Mouse (Mus musculus) cerebellum, adult 11 months (tissue): ENCODE data around the gene Slc25a25.
A peak's percentile ranks its signal among the peaks of the same experiment; 100 is the strongest.
"Not testable (repeated sequence)": the region's sequence is repeated elsewhere in the genome, so short reads cannot be mapped to it uniquely, and the experiment has no call there.

Experiments
- DNase-seq: peaks from one replicate; pipeline ENCODE4 v3.0.0; 2022

The Slc25a25 gene

DNA sequence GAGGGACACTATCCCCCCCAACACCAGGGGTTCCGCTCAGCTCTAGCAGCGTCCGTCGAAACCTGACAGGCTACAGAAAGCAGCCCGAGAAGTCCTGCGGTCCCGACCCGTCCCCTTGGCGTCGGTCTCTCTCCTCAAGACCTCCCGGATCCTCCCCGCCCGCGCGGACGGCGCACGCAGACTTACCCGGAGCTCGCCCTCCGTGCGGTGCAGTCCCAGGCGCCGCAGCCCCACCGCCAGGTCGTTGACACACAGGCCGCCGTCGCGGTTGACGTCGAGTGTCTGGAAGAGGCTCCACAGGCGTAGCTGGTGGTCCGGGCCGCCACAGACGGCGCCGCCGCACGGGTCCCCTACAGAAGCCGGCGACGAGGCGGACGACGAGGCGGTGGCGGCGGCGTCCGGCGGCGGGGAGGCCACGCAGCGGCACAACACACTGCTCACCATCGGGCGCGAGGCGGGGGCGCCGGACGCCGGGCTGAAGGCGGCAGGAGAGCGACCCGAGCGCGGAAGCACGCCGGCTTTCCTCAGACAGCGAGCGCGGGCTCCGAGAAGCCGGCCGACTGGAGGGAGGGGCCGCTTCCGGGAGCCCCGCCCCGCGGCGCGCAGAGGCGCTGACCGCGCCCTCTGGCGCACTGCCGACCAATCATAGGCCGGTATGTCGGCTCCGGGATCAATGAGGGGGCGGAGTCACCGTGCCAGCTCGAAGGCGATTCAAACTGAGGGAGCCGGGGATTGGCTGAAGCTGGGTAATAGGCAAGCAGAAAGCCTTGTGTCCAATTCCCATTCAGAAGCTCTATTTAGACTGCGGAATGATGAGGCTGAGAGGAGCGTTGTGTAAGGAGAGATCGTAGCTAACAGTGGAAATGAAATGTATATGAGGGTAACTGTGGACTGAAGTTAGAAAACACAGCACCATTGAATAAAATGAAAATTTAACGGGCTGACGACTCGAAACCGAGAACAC lies at the start of gene Slc25a25:
Slc25a25 (minus strand) TSS at position 565 of the 964 bp plus-strand sequence.
- DNase-seq: peak; percentile 98

DNA sequence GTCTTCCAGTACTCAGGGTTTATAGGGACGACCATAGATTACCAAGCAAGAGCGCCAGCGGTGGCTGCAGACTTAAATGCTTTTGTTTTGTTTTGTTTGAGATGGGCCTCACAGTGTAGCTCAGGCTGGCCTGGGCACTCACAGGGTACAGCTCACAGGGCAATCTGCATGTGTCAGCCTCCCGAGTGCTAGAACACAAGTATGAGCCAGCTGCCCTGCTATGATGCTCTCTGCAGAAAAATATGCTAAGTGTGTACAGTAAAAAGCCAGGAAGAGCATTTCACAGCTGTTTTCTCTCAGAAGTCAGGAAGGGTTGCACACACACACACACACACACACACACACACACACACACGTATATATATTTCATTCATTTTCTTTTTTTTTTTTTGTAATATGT lies 49.2 kb upstream of the Slc25a25 start:
- DNase-seq: no peak

DNA sequence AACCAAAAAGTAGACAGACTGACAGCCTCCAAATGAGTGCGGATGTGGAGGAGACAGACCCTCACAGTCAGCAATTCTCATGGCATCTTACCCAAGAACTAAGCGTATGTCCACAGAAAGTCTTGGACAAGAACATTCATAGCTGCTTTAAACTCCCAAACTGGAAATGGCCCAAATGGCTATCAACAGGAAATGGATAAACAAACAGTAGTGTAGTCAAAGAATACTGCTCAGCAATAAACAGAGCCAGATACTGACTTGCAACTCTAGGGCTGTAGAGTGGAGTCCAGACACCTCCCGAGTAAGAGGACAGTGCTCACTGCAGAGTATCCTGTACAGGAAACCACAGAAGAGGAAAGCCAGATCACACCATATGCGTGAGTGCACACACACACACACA lies 48.1 kb upstream of the Slc25a25 start:
- DNase-seq: no peak

DNA sequence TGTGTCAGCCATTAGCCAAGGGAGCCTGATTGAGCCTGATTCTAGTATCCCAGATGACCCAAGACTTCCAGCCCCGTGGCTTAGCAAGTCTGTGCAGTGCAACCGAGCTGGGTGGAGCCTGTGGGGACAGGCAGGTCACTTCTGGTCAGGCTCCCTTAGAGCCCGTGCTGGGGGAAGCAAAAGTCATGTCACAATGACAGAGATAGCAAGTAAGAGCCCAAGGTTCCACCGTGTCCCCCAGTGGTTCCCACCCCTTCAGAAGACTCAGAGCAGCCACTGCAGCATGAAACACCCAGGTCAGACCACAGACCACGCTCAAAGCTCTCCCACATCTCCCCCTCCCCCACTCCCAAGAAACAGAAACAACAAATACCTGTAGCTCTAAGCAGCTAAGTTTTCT lies 44.9 kb upstream of the Slc25a25 start:
- DNase-seq: no peak

DNA sequence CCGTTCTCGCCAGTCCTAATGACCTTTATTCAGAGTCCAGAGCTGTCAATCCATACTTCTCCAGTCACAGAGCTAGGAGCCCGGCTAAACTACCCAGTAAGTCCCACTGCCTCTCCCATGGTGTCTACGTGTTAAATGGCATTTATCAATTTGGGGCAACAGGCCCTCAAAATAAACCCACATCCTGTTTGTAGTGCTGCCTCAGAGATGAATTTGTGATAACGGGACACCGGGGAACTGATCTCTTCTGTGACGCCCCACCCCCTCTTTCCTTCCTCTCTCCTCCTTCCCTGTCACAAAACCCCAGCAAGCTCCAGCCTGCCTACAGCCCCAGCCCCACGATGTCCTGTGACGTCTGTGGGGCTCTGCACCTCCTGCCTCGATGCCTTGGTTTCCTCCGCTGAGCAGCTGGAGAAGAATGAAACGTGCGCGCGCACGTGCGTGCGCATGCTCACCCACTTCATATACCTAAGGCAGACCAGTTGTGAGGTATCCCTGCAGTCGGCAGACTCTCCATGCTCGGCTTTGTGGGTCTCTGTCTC lies 44.0 kb upstream of the Slc25a25 start:
- no peak for DNase-seq

DNA sequence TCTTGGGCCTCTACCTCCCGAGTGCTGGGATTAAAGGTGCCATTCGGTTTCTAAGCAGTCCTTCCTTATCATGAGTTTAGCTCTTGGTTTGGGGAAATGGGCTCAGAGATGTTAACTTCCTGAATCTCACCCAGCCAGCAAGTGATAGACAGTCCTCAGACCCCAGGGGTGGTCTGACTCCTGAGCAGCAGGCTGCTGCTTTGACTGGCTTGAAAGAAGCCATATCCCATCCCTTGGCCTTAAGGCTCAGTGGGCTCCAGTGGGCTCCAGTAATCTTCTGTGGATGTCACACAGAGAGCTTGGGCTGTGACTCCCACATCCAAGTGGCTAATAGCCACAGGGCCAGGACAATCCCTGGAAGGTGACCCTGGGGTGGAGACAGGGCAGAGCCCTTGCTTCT lies 43.3 kb upstream of the Slc25a25 start:
- no peak for DNase-seq

DNA sequence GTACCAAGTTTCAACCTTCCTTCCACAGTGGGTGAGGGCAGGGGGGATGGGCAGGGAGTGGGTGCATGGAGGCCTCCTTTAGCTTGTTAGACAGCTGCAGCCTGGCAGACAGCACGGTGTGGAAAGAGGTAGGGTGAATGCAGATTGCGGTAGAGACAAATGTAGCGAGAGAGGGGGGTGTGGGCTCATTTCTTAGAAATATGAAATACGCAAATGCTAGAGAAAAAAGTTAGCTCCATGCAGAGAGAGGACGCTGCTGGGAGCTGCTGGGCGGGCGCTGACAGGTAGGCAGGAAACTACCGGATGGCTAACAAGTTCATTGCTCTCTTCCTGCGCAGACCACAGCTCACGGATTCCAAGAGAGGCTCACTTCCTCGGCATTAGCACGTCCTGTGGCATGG lies 42.1 kb upstream of the Slc25a25 start:
- no peak for DNase-seq

DNA sequence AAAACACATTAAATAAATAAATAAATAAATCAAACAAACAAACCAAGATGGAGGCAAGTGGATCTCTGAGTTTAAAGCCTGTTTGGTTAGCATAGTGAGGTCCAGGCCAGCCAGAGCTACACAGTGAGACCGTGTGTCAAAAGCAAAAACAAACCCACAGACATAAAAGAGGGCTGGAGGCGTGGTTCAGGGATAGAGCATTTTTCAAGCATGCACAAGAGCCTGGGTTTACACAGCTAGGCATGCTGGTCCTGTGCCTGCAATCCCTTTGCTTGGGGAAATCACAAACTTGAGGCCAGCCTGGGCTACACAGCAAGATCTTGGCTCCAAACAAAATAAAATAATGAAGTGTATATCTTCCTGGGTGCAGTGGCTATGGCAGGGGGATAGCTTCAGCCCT lies 41.4 kb upstream of the Slc25a25 start:
- DNase-seq: no peak

DNA sequence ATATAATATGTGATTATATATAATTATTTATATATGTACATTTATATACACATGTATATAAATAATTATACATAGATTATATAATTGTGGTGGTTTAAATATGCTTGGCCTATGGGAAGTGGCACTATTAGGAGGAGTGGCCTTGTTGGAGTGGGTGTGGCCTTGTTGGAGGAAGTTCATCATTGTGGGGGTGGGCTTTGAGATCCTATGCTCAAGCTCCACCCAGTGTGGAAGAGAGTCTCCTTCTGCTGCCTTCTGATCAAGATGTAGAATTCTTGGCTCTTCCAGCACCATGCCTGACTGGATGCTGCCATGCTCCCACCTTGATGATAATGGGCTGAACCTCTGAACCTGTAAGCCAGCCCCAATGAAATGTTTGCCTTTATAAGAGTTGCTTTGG lies 39.5 kb upstream of the Slc25a25 start:
- not testable (repeated sequence) for DNase-seq

DNA sequence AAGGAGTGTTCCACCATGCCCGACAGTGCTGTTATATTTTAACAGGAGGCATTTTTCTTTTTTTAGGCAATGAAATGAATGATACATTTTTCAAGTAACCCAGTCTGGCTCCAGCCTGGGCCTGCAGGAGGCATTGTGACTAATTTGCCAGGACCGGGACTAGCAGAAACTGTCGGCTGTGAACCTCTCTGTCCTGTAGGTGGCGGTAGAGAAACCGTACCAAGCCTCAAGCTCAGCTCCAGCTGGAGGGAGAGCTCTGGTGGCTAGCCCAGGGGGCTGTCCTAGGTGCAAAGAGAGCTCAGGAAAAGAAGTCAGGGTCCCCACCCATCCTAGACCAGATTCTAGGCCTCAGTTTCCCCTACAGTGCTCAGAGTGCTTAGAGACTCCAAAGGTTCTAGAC lies 37.4 kb upstream of the Slc25a25 start:
- DNase-seq: peak; percentile 72

DNA sequence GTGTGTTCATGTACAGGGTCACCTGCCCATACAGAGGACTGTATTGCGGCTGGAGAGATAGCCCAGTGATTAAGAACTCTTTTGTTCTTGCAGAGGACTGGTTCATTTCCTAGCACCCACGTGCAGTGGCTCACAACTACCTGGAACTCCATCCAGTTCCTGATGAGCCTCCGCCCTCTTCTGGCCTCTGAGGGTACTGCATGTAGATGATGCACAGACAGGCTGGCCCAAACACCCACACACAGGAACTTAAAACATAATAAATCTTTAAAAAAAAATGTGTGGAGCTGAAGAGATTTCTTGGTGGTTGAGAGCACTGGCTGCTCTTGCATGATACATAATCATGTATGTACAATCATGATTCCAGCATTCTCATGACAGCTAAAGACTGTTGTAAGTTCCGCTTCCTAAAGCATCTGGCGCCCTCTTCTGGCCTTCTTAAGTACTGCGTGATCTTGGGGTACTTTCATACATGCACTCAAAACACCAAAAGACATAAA lies 35.9 kb upstream of the Slc25a25 start:
- DNase-seq: peak; percentile 86

DNA sequence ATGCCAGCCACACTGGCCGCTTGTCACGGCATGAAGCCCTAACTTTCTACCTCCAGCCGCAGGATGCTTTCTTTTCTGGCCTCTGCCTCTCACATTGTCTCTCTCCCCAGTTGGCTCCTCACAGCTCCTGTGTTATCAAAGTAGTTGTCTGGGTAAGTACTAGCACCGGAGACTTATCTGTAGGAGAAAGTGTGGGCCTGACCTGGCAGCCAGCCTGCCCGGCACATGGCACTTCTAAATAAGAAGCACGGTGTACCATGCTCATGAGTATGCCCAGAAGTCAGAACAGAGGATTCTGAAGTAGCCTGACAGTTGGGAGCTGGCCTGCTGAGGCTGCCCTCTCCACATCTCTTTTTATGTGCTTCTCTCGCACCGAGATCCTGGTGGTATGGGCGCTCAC lies 34.9 kb upstream of the Slc25a25 start:
- DNase-seq: no peak

DNA sequence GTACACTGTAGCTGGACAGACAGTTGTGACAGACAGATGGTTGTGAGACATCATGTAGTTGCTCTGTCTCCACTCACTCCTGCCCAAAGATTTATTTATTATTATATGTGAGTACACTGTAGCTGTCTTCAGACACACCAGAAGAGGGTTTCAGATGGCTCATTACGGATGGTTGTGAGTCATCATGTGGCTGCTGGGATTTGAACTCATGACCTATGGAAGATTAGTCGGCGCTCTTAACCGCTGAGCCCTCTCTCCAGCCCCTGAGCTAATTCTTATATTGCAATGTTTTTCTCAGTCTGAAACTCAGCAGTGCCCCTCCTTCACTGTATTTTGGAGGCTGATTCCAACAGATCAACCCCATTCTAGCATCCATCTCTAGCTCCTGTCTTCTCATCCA lies 34.5 kb upstream of the Slc25a25 start:
- no peak for DNase-seq

DNA sequence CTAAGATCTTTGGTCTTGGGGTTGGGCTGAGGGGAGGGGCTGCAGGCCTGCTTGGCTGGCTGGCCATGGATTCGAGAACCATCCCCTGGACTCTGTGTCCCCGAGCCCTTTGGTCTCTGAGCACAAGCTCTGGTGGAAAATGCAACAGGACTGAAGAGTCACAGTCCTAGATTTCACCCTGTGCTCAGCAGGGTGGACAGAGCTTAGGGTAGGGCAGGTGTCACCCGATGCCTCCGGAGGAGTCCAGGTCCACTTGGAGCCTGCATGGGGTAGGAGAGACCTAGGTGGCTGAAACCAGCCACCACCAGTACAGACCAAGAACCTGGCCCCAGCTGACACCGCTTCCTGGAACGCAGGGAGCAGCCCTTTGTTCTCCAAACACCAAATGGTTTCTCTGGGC lies 33.7 kb upstream of the Slc25a25 start:
- DNase-seq: no peak

DNA sequence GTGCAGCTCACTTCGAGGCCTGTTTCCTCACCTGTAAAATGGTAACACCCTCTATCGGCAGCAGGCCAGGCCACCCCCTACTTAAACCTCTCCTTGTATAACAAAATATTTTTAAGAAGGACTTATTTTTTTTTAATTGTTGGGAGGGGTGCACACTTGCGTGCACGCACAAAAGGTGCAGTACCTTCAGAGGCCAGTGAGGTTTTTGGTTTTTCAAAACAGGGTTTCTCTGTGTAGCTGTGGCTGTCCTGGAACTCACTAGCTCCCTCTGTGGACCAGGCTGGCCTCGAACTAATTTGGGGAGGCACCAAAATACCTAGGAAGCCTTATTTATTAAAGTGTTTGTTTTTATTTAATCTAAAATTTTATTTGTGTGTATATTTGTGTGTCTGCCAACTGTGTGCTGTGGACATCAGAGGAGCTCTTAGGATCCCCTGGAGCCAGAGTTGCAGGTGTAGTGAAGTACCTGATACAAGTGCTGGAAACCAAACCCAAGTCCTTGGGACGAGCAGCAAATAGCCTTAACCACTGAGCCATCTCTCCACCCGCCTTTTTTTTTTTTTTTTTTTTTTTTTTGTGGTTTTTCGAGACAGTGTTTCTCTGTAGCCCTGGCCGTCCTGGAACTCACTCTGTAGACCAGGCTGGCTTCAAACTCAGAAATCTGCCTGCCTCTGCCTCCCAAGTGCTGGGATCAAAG lies 32.1 kb upstream of the Slc25a25 start:
- no peak for DNase-seq

DNA sequence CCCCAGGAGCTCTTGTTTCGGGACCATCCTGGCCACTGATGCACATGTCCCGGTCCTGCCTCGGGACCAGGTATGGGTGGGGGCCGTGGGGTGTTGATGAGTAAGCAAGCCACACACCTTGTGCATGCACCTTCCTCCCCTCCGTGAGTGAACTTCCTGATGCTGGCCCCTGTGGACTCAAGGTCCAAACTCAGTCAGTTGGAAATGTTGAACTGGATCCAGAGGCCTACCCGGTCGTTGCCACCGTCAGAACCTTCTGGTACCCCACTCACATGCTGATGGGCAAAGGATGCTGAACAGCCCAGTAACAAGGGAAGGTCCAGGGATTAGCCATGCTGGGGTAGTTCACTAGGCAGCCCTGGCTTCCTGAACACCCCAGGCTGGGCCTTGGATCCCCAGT lies 31.1 kb upstream of the Slc25a25 start:
- DNase-seq: no peak

DNA sequence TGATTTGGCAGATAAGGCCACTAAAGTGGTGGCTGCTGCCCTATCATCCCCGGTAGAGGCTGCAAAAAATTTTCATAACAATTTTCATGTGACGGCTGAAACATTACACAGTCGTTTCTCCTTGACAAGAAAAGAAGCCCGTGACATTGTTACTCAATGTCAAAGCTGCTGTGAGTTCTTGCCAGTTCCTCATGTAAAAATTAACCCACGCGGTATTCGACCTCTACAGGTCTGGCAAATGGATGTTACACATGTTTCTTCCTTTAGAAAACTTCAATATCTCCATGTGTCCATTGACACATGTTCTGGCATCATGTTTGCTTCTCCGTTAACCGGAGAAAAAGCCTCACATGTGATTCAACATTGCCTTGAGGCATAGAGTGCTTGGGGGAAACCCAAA lies 24.1 kb upstream of the Slc25a25 start:
- DNase-seq: not testable (repeated sequence)

DNA sequence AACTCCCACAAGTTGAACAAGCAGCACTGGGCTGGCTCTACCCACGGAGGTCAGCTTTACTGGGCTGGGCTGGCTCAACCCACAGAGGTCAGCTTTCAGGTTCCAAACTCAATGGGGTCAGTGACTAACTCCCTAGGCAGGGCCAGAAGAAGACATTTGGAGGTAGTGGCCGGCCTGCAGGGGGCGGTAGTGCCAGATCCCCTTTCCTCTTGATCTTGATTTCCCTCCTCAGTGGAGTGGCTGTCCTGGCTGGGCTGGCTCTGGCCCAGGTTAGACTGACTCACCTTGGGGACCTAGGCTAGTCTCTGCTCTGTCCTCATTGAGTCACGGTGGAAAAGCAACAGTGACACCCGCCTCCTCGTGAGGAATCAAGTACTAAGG lies 20.4 kb upstream of the Slc25a25 start:
- no peak for DNase-seq

DNA sequence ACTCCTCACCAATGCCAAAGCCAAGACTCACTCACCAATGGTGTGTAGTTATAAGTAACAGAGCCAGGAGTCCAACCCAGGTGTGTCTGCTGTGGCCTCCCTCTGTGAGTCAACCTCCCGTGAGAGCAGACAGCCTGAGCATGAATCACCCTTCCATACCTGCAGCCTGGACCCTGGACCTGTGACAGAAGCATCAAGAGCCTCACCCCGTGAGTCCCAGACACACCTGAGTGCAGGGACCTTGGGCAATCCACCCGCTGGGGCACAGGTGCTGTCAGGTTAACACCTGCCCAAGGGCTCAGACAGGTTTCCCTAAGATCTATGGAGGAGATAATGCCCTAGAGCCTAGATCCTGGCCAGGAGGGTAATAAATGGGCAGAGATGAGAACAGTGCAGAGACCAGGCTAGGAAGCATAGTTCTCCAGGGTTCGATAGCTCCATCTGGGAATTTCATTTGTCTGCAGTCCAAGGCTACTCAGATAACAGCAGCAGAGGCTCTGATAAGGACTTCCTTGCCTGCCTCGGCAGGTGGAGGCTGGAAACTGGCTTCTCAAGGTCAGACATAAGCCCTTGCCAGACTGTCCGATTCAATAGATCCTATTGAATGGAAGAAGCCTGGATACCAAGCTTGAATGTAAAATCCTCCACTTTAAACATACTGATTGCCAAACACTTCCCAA lies 19.9 kb upstream of the Slc25a25 start:
- DNase-seq: no peak

DNA sequence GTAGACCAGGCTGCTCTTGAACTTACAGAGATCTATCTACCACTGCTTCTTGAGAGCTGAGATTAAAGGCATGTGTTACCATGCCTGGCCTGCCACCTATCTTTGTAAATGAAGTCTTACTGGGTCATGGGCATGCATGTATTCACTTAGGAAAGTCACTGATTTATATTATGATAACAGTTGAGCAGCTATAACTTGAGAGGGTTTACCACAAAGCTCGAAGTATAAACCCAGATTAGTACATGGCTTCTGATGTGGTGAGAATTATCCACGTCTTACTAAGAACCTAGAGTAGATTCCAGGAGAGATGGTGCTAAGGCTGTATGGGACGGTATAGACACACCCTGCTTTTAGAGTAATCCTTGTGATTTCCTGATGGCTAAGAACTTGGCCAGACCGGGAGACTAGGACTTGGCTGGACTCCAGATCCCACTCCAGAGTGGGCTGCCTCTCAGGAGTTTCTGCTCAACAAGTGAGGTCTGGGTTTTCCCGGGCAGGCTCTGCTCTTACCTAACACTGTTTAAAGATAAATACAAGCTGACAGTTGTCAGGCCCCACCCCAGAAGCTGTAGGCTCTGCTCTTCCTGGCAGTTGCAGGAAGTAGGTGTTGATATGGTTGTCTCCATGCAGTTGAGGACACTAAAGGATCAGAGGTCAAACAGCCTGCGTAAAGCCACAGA lies 13.1 kb upstream of the Slc25a25 start:
- no peak for DNase-seq

DNA sequence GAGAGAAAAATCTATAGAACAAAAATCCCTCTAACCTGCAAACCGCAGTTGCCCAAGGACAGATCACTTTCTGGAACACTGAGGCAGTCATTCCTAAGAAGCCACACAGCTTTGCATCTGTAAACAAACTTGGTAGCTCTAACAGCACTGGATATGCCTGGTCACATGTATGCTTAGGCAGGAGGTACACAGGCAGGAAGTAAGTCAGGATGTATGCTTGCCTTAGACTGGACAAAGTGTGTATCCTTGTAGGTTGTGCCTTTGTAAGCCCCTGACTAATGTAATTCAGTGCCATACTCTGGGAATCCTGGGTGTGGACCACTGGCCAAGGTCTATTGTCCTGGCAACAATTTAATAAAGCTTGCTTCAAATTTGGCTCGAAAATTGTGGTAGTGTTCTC lies 12.5 kb upstream of the Slc25a25 start:
- DNase-seq: no peak

DNA sequence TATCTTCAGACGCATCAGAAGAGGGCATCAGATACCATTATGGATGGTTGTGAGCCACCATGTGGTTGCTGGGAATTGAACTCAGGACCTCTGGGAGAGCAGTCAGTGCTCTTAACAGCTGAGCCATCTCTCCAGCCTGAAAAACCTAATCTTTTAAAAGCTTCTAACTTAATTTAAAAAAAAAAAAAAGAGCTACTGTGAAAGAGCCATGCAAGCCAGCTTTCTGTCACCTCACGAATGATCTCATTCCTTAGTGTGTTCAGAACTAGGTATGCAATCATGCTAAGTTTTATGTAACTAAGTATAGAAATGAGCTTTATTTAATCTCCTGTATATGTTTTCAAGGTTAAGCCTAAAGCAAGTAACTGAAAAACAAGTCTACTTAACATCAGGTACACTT lies 8.4 kb upstream of the Slc25a25 start:
- DNase-seq: no peak

DNA sequence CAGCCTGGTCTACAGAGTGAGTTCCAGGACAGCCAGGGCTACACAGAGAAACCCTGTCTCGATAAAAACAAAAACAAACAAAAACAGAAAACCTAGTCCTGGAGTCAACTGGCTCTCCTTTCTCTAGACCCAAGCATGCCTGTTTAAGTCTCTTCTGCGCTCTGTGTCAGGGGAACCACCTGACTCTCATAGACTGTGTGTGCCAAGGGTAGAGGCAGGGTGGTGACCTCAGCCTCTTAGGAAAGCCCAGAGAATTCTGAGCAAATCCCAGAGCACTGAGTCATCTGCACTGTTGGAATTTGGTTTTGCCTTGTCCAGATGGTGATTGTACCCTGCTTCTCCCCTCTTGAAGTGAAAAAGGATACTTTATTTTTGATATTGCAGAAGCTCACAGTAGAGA lies 7.1 kb upstream of the Slc25a25 start:
- DNase-seq: no peak
